Mouse (Mus musculus) CD4-positive, CD25-positive, alpha-beta regulatory T cell, adult 4 months (primary cell): ENCODE measurements around the gene Mybbp1a. TPM values are rescaled to one million over a fixed set of nuclear protein-coding genes. Genes with fewer than 3 reads are reported as not detected.
A peak's percentile ranks its signal among the peaks of the same experiment; 100 is the strongest.
"Not testable (repeated sequence)": the region's sequence is repeated elsewhere in the genome, so short reads cannot be mapped to it uniquely, and the experiment has no call there.

Source experiments
- ATAC-seq: one replicate; pipeline ENCODE4 v1.8.0; 2017
- polyA plus RNA-seq, 2 experiments: library from polyadenylated mRNA; unstranded; fragments of 100-300 nt; shearing (Covaris generic); gene quantifications; one replicate each; pipeline ENCODE4 v1.2.1; 2017

The Mybbp1a gene
- polyA plus RNA-seq, 2 experiments from 2014 or later: 73.7 to 102 TPM

DNA sequence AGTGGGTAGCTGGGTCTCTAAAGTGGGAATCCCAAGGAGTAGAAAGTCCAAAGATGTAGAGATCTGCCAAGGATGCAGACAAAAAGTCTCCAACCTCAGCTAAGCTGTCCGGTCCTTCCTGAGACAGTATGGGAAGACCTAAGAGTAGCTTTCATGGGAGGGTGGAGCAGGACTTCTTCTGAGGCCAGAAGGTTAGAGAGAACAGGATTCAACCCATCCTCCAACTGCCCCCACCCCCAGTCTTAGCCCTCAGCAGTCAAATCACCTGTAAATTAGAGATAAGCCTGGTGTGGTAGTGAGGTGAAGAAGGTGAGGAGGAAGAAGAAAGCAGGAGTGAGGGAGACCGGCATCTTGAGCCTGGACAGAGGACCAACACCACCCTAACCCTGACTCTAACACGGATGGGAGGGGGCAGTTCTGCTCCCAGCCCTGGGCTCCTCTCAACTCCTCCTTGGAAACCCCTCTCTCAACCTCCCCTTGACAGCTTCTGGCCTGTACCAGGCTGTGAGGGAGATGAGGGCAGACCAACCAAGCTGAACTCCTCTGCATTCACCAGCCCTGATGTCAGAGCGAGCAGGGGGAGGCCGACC, 27.5 kb upstream of the Mybbp1a start:
- ATAC-seq: no peak

DNA sequence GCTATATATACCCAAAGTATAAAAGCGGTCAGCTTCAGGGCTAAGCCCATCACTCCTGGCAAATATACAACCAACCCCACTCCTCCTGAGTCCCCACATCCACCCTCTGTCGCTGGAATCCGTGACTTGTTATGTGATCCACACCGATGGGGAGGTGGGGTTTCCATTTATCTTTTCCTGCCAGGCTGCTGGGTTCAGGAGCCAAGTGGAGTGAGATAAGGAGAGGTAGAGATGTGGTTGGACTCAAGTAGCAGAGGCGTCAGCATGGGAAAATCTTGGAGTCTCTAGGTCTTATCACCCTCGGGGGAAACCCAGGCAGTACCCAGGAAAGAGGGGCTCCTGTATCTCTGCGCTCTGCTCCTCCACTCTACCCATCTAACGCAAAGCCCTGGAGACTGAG, 26.0 kb upstream of the Mybbp1a start:
- no peak for ATAC-seq

DNA sequence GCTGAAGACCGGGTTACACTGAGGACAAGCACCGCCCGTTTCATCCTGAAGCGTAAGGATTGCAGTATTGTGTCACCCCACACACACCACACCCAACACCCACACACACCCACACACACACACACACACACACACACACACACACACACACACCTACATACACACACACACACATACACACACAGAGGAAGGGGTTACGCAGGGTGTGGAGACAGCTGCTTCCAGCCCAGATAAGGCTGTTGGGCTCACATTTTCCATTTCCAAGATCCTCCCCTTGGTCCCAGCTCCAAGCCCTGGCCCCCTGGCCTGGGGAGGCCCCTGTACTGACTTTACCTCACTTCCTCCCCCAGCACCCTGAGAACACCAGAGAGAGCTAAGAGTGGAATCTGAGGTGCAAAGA, 24.5 kb upstream of the Mybbp1a start:
- no peak for ATAC-seq

DNA sequence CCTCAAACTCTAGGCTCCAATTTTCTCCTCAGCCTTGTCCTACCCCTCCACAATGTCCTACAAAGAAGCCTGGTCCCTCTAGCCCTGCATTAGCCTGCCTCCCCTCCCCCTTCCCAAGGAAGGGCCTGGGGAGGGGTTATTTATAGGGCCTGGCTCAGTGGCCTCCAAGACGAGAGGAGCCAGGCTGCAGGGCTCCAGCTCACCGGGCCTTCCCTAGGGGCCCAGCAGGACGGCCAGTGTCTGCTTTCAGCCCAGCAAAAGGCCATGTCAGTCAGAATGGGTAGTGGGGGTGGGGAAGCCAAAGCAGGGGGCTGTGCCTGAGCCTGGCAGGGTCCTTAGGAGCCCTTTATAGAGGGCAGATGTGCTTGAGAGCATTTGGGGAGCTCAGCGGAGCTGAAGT, 23.8 kb upstream of the Mybbp1a start:
- ATAC-seq: no peak

DNA sequence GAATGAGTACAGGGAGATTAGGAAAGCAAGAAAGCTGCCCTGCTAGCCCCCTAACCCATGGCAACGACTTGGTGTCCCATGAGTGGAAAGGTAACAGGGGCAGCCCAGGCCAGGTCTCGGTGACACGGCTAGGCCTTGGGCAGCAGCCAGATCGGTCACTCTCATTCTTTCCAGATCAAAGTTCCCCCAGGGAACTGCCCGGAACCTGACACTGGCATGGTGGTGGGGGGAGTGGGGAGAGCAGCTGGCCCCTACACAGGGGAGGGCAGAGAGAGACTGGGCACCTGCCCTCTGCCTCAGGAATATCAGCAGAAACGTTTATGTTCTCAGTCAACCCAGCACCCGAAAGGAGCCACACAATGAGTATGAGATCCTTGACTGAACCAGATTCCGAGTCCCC, 22.9 kb upstream of the Mybbp1a start:
- no peak for ATAC-seq

DNA sequence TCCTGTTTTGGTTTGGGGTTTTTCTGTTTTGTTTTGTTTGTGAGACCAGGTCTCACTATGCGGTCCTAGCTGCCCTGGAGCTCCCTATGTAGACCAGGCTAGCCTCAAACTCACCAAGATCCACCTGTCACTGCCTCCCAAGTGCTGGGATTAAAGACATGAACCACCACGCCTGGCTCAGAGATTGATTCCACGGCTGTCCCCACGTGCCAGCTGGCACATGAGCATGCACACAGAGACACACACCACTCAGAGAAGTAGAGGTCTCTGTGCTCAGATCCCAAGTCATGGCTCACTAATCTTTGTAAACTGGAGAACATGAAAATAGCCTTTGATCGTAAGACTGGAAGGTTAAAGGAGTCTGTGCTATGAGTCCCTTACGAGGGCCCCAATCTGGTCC, 22.1 kb upstream of the Mybbp1a start:
- no peak for ATAC-seq

DNA sequence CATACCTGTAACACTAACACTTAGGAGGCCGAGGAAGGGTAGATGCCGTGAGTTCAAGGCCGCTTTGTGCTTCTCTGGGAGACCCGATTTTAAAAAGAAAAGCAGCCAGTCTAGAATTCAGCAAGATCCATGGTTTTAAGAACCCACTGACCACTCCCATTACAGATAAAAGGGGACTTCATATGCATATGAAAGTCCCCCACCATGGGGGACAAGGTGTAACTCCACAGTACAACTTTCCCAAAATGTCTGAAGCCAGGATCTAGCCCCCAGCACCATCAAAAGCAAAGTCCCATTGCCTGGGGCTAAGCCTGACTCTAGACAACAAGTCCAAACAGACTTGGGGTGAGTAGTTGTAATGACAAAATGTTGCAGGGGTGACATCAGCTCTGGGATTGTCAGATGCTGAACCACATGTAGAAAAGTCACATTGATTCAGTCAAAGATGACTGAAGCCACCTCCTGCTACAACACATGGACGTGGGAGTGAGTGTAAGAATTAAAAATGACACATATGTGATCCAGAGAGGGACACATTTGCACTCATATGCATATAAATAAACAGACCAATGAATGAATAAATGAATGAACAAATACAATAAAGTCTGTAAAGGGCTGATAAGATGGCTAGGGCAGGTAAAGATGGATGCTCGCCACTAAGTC, 20.6 kb upstream of the Mybbp1a start:
- ATAC-seq: no peak

DNA sequence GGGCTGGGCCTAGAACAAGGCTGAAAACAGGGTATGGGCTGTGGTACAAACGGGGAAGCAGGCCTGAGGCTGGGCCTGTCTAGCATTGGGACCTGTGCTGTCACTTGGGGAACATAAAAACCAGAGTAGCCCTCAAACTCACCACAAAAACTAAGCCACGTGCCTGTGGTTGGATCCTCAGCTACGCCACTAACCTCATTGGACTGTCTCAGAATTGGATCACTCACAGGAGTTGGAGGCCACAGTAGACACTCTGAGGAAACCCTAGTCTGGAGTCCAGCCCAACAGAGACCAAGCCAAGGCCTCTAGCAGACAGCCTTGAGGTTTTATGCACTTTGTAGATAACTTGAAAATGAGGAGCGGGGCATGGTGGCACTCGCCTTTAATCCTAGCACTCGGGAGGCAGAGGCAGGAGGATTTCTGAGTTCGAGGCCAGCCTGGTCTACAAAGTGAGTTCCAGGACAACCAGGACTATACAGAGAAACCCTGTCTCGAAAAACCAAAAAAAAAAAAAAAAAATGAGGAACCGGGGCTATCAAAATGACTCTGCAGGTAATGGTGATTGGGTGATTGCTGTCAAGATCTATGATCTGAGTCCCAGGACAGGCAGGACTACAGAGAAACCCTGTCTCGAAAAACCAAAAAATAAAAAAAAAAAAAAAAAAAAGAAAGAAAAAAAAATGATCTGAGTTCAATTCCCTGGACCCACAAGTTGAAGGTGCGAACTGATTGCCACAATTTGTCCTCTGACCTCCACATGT, 19.5 kb upstream of the Mybbp1a start:
- no peak for ATAC-seq

DNA sequence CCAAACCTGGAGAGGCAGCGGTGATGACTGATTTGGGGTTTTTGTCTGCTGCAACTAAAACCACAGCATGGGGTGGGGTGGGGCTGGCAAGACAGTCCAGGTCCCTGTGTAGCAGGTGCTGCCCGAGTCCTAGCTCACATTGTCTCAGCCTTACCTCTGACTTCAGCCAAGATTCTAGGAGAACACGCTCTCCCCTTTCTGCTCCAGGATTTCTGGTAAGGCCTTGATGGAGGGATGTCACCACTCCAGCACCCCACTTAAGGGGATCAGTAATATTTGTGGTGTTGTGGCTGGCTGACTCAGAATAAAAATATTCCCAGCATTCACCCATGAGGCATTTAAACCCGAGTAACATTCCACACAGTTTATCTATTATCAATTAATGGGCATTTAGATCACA, 17.5 kb upstream of the Mybbp1a start:
- no peak for ATAC-seq

DNA sequence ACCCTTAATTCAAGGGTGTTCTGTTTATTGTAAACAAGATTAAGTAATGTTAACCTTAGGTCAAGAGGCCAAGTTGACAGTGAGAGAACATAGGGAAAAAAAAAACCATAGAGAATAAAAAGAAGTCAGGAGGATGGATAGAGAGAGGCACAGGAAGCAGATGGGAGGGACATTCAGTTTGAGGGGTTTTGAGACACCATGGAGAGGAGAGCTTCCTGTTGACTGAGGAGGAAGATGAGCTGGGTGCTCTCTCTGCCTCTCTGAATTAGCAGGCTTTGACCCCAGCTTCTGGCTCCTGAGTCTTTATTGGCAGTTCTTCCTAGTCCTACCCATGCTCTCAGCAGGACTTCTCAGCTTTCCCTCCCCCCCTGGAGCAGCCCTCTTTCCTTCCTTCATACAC, 16.0 kb upstream of the Mybbp1a start:
- no peak for ATAC-seq

DNA sequence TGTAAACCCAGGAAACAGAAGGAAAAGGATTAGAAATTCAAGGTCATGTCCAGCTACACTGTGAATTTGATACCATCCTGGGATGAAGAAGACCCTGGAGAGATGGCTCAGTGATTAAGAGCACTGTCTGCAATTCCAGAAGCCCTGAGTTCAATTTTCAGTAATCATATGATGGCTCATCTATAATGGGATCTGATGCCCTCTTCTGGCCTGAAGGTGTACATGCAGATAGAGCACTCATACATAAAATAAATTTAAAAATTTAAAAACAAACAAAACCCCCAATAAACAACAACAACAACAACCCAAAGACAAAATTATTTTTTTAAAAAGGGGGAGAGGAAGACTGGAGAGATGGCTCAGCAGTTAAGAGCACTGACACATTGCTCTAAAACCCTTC, 14.3 kb upstream of the Mybbp1a start:
- no peak for ATAC-seq

DNA sequence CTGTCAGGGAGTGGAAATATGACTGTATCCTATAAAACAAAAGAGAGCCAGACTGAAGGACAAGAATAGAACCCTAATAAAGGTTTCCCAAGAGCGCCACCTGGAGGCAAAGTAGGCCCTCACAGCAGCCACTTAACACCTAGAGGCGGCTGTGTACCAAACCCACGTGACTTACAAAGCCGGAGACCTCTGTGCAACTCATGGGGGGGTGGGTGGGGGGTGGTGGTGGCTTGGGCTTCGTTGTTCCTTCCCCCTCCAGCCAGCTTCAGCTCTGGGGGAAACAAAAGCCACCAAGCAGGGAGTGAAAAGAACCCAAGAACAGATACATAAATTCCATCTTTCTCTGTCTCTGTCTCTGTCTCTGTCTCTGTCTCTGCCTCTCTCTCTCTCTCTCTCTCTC, 12.5 kb upstream of the Mybbp1a start:
- ATAC-seq: peak; percentile 56

DNA sequence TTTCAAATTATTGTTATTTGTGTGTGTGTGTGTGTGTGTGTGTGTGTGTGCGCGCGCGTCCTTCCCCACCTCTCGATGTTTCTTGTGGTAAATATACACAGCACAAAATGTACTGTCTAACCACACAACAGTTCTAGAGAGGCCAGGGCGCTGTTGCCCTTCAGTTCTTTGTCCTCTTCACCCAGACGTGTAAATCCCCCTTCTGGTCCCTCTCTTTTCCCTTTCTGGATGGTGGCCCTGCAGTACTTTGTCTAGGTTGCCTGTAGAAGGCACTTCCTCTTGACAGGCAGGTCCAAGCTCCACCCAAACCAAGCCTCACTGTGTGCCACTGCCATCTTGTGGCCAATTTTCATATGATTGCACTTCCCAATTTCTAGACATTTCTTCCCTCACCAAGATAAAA, 11.9 kb upstream of the Mybbp1a start:
- peak; percentile 94 for ATAC-seq

DNA sequence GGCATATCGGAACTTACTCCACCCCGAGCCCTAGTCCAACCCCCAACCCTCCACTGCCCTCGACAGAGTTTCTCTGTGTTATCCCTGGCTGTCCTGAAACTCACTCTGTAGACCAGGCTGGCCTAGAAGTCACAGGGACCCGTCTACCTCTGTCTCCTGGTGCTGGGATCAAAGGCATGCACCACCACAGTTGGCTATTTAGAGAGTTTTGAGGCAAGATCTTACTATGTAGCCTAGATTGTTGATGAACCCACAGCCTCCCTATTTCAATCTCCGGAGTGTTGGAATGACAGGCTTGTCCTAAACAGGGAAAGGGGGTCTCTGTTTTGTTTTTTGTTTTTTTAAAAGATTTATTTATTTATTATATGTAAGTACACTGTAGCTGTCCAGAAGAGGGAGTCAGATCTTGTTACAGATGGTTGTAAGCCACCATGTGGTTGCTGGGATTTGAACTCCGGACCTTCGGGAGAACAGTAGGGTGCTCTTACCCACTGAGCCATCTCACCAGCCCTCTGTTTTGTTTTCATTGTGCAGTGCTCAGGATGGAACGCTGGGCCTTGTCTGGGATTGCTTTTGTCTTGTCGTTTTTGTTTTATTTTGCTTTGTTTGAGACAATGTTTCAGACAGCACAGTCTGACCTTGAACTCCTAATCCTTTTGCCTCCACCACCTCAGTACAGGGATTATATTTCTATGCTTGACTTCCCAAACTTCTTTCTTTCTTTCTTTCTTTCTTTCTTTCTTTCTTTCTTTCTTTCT, 10.7 kb upstream of the Mybbp1a start:
- ATAC-seq: not testable (repeated sequence)

DNA sequence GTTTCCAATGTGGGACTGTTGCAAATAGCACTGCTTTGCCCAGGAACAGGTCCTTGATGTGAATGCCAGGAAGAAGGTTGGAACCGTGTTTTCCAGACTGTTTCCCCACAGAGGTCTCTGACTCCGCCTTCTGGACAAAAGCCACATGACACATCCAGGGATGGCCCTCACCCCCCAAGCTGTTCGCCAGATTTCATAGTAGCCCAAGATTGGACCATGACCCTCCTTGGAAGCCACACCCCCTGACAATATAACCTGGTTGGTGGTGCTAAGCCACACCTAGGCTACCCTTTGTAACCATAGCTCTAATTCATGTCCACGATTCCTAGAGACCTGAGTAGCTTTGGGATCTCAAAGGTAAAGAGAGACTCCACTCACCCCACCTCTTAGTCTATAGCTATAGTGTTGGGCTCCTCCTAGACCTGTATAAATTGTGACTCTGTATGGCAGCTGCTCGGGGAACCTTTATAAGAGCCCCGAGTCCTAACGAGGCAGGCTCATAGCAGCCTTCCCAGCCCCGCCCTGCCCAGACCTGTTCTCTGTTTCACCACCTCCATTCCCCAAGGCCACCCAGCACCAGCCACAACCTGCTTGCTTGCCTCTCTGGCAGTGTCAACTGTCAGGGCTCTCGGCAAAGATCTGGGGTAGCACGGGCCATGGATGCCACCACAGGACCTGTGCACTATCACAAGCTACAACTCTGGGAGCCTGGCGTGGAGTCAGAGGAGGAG, 6.0 kb upstream of the Mybbp1a start, which contains the start of gene Ggt6:
Gene Ggt6 (plus strand): TSS at position 564 of the 731 bp plus-strand sequence.
- no peak for ATAC-seq

DNA sequence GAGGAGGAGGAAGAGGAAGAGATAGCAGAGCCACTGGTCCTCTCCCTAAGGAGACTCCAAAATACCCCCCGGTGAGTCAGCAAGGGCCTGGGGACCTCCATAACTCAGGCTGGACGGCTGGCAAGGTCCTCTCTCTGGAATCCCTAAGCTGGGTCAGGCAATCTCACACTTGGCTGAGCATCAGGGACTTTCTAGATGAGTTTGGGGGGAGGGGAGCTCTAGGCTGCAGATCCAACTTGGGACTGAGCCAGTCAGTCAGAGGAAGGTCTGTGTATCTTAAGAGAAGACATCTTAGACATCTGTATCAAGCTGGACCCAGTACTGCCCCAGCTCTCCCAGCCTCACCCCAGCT, 5.5 kb upstream of the Mybbp1a start:
- ATAC-seq: no peak

DNA sequence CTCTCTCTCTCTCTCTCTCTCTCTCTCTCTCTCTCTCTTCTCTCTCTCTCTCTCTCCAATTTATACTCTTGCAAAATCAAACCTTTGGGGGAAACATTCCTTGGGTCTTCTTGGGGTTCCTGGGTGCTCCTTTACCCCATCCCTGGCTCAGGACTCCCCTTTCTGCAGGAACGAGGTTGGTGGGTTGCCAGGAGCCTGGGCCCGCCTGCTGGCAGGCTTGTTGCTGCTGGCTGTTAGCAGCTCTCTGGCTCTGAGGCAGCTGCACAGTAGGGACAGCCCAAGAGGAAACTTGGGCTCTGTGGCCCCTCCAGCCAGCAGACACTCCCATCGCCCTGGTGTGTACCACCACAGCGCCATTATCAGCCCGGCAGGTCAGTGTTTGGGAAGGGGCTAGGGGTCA, 4.9 kb upstream of the Mybbp1a start:
- ATAC-seq: no peak

DNA sequence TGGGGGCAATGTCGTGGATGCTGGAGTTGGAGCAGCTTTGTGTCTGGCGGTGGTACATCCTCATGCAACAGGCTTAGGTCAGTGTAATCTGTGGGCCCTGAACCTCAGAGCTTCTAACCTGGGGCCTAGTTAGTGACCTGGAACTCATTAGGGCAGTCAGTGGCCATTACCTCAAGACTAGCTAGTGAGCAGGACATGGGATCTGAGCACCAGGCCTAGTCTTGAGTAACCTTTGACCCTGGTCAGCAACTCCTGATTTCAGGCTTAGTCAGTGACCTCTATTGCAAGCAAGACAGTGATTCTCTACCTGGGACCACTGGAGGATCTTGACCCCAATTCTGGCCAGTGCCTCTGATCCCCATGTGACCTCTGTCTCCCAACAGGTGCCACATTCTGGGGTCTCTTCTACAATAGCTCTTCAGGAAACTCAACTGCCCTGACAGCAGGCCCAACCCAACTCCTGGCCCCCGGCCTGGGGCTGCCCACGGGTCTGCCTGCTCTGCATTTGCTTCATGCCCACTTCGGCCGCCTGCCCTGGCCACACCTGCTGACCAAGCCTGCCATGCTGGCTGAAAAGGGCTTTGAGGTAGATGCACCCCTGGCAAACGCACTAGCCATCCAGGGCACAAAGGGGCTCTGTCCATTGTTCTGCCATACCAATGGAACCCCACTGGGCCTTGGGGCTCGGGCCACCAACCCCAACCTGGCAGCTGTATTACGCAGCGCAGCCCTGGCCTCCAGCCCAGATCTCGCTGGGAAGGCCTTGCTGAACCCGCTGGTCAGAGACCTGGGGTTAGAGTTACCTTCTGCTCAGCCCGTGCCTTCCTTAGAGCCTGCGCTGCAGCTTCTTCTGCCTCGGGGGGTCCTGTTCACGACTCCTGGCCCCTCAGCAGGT, 4.2 kb upstream of the Mybbp1a start:
- no peak for ATAC-seq

DNA sequence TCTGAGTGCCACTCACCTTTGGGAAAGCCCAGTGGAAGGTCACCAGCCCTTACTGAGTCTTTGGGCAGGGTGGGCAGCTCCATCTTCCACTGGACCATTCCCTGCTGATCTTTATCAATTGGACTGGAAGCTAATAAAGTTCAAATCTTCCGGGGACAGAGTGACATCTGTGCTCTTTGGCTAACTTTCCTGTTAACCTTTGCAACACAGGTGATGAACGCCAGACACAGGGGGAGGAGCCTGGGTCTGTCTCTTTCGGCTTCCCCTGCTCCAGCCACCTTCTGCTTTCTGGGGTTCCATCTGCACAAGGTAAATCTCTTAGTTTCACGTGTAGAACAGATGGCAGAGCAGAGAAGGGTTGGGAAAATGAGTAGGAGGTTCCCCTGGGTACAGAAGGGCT, 2.7 kb upstream of the Mybbp1a start:
- ATAC-seq: no peak

DNA sequence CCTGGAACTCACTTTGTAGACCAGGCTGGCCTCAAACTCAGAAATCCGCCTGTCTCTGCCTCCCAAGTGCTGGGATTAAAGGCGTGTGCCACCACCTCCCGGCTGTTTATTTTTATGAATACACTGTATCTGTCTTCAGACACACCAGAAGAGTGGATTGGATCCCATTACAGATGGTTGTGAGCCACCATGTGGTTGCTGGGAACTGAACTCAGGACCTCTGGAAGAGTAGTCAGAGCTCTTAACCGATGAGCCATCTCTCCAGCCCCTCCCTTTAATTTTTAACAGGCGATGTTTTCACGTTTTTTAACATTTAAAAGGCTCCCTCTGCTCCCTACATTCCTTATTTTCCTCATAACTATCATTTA, 574 bp upstream of the Mybbp1a start:
- peak; percentile 16 for ATAC-seq

DNA sequence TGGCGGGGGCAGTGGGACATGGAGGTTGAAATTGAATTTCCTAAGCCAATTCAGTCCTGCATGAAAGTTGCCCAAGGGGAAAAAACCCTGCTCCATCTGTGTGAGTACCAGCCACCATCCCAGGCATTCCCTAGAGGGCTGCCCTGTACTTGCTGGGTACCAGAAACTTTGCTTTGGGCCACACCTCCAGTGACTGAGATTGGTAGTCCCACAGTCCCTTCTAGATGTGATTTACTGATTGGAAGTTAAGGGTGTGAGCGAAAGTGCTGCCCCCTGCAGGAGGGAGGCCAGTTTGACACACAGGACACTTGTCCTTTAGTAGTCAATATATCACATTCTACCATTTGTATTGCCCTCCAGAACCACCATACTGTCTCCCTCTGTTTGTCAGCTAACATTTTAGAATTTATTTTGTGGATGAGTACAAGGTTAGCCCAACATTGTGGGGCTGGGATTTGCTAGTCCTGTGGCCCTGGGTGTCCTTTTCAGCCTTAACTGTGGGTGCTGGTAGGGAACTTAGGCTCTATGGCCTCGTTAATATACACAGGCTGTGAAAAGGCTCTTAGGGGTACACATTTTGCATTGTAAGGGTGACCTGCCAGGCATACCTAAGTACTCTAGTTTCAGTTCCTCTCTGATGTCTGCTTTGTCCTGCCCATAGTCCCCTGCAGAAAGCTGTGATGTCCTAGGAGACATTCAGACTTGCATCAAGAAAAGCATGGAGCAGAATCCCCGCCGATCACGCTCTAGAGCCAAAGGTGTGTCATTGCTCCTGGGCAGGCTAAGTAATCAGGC, 5.4 kb downstream of the Mybbp1a start:
- ATAC-seq: peak; percentile 49
